Mouse (Mus musculus): ENCODE measurements around the gene Kansl1.

The Kansl1 gene

DNA sequence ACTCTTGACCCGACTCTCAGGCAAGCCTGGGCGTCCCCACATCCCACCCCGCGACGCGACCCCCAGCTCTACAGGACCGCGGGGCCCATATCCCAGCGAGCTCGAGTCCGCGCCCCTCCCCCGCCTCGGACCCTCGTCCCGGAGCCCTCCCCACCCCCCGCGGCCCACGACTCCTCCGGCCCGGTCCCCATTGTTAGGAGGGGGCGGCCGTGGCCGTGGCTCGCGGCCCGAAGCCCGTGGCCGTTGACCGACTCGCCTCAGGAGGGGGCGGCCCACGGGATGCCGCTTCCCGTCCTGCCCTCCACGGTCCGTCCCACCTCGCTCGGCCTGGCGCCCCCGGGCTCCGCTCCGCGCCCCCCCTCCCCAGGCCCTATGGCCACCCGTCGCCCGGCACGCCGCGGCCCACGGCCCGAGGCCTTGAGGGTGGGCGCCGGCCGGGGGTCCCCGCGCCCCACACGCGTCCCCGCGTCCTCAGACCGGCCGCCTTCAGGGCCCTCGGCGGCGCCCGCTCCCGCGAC lies at the start of gene Kansl1:
Gene Kansl1, minus strand, starts transcription at position 111 of the 518 bp plus-strand sequence.
- peak; percentile 58 for DNase-seq

DNA sequence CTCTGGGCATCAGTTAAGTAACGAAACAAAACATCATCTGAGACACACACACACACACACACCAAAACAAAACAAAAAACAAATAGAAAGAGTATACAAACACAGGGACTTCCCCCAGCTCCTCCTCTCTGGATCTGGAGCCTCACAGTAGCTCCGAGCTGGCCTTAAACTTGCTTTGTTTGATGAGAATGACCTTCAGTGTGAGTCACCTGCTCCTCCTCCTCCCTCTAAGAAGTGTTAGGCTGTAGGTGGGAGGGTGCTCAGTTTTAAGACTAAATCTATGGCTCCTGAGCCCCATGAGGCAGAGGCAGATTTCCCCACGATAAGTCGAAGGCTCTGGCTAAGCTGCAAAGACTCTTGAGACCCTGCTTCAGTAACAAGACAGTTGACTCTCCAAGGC lies 43.8 kb upstream of the Kansl1 start:
- no peak for DNase-seq

DNA sequence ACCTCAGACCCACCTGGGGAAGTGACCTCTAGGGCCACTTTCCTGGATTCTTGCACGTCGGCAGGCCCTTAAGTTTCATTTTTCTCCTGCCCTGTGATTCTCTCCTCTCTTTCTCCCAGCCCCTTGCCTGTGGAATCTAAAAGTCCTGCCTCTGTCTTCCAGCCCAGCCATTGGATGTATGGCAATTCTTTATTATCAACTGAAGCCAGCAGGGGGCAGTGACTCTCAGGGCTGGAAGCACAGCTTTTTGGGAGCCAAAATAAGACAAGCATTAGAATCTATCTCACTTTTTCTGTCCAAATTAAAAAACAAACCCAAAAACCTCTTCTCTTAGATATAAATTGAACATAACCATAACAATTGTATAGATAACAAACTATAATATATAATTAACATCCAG lies 41.9 kb upstream of the Kansl1 start:
- peak; percentile 53 for DNase-seq

DNA sequence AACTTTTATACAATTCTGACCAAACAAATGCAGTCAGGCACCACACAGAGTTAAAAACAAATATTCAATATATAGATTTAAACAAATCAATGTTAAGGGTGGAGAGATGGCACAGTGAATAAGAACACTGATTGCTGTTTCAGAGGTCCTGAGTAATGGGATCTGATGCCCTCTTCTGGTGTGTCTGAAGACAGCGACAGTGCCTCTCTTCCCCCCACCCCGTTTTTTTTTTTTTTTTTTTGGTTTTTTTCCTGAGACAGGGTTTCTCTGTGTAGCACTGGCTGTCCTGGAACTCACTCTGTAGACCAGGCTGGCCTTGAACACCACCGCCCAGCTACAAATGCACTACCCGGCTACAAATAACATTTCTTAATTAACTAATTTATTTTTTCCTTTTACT lies 39.8 kb upstream of the Kansl1 start:
- no peak for DNase-seq

DNA sequence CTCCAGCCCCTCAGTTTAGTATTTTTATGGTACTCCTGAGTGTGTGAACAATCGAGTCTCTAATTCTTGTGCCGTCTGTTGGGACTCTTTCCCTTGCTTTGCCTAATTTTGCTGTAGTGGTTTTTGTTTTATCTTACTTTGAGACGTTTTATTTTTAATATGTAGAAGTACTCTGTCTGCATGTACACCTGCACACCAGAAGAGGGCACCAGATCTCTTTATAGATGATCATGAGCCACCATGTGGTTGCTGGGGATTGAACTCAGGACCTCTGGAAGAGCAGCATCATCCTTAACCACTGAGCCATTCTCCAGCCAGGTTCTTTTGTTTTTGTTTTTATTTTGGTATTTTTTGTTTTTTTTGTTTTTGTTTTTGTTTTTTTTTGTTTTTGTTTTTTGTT lies 19.6 kb upstream of the Kansl1 start:
- DNase-seq = no peak

DNA sequence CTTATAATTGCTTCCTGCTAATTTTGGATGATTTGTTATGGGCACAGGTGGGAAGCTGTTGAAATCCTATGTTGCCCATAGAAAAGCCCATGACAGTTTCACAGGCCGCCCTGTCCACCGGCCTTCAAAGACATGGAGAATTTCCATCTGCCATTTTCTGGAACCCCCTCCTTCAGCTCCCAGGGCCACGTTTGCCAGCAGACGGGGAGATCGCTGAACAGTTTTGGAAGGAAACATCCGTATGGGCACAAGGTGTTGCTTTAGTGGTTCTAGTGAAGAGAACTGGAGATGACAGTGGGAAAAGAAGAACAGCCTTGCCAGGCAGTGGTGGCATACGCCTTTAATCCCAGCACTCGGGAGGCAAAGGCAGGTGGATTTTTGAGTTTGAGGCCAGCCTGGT lies 13.3 kb upstream of the Kansl1 start:
- DNase-seq = no peak

DNA sequence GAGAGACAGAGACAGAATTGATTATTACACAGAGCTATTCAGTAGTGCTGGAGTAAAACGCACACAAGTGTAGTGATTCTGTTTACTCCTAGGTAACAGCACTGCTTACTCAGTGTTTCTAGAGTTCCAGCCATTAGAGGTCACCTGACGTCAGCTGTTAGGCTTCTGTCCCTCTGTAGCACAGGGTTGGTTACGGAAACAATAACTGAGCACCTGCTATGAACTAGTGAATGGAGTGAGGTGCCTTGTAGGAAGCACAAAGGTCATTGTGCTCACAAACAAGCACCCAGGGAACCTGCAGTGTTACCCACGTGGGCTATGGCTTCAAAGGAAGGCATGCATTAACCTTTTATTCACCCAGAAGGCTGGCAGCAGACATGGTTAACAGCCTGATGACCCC lies 10.8 kb upstream of the Kansl1 start:
- DNase-seq = no peak

DNA sequence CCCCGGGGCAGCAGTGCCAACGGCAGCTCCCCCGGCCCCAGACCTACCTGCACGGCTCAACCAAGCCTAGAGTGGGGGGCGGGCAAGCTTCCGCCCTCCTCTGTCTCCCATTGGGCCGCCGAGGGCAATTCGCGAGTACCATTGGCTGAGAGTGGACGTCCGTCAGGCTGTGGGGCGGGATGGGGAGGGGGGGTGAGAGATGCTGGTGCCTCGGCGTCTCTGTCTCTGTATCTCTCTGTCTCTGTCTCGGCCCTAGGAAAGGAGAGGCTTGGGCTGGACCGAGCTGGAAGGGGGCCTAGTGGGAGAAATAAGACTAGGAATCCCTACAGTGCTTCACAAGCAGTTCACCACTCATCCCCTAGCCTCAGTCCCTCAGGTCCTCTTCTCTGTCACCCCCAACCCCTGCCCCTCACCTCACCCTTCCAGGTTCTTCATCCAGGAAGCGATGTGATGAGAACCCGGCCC lies 742 bp upstream of the Kansl1 start:
- DNase-seq = peak; percentile 93

DNA sequence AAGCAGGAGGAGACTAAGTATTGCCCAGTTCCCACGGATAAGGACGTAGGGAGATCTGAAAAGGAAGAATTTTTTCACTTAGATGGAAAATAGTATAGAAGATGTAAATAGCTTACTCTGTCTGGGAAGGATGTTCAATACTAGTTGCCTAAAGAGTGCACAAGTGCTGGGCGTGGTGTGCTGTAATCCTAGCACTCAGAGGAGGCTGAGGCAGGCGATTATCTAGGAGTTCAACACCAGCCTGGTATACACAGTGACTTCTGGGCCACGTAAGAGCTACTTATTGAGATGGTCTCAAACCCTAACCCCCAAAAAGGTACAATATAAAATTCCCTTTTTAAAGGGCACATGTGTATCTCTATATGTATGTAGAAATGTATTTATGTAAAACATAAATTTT lies 963 bp downstream of the Kansl1 start:
- DNase-seq = no peak

DNA sequence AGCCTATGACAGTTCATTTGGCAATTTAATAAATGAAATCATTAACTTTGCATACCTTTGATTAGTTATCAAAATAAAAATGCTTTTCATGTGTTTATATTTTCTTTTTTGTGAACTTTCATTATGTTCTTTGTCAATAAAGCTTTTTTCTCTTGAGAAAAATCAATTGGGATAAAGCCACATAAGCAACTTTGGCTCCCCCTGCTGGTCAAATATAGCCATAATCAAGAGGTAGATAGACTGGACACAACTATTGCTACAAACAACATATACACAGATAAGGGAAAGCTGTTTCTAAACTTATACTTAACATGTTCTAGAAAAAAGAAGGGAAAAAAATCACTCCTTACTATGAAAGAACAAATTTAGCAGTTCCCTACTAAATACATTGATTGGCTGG lies 7.1 kb downstream of the Kansl1 start:
- peak; percentile 65 for DNase-seq

DNA sequence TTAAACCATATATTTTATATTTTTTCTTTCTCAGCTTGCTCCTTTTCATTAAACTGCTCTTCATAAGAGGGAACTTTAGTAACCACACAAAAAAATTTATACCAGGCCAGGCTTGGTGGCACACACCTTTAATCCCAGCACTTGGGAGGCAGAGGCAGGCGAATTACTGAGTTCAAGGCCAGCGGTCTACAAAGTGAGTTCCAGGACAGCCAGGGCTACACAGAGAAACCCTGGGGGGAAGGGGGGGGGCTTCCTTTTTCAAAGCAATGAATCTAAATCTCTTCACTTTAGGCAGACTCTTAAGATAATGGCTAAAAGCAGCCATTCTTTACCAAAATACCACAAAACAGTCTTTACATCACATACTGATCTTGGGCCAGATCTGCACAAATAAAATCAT lies 9.0 kb downstream of the Kansl1 start:
- no peak for DNase-seq

DNA sequence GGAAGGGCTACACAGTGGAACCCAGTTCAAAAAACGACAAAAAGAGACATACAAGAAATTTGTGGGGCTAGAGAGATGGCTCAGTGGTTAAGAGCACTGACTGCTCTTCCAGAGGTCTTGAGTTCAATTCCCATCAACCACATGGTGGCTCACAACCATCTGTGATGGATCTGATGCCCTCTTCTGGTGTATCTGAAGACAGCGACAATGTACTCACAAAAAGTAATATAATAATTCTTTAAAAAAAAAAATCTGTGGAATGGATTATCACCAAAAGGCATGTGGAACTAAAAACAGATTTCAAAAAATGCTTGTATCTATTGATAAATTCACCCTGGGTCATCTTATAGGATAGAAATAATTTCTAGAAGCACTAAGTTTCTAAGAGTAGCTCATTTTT lies 10.2 kb downstream of the Kansl1 start:
- DNase-seq = no peak

DNA sequence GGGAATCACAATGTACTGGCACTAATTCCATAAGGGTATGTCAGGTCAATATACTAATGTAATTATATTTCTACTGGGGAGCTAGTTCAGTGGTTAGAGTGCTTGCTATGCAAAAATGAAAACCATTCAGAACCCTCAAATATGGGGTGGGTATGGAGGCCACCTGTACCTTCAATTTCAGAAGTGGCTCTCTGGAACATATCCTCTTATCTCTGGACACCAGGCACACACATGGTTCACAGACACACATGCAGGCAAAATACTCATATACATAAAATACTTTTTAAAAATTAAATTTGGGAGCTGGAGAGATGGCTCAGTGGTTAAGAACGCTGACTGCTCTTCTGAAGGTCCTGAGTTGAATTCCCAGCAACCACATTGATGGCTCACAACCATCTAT lies 16.0 kb downstream of the Kansl1 start:
- DNase-seq = no peak

DNA sequence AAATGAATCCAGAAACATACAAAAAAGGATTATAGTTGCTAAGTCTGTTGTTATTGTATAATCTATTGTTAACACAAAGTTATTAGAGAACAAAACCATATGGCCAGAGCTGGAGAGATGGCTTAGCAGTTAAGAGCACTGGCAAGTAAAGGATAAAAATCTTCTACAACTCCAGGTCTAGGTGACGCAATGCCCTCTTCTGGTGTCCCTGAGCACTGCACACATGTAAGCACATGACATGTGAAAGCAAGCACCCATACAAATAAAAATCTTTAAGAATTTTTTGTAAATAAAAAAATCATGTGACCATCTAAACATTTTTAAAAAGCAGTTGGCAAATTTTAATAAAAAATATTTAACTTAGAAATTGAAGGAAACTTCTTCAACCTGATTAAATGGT lies 17.4 kb downstream of the Kansl1 start:
- DNase-seq = peak; percentile 65

DNA sequence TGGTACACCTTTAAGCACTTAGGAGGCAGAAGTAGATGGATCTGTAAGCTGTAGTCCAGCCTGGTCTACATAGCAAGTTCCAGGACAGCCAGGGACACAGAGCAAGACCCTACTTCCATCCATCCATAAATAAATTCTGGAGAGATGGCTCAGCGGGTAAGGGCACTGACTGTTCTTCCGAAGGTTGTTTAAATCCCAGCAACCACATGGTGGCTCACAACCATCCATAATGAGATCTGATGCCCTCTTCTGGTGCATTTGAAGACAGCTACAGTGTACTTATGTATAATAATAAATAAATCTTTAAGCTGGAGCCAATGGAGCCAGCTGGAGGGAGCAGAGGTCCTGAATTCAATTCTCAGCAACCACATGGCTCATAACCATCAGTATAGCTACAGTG lies 20.2 kb downstream of the Kansl1 start:
- peak; percentile 14 for DNase-seq

DNA sequence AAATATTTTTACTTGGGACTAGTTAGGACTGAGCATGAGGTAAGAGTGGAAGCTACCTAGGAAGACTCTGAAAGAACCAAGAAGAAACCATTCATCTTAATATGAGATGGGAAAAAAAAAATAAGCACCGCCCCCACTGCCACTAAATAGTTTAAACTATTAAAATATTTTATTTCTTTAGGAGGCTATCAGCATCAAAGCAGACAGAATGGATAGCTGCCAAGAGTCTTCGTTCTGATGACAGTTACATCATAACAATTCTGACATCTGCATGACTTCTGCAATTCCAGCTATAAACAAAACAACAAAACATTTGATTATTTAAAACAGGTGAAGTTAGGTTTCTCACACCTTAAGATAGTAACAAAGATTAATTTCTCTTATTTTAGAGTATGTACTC lies 23.1 kb downstream of the Kansl1 start:
- DNase-seq = no peak

DNA sequence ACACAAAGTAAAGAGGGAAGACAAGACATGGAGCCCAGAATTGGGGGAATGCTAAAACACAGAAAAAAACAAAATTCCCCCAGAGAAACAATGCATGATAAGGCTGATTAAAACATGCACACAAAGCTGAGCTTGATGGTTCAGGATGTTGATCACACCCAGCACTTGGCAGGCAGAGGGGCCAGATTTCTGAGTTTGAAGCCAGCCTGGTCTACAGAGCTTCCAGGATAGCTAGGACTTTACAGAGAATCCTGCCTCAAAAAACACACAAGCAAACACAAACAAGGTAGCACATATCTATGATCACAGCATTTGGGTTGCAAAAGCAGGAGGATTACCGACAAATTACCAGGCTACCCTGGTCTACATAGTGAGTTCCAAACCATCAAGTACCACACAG lies 23.6 kb downstream of the Kansl1 start:
- no peak for DNase-seq

DNA sequence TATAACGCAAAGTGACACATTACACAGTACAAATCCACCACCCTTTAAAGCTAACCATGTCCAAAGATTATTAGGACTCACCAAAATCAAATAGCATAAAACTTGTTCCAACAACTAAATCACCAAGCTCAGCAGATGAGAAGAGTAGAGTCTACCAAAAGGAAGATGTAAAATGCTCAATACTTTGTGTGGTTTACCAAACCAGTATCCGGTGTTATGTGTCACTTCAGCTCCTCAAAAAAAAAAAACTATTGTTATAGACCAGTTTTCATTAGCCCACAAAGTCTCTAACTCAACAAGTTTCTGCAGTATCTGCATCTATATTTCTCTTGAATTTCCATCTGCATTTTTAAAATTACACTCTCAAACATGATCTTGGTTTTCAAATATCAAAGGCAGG lies 25.3 kb downstream of the Kansl1 start:
- no peak for DNase-seq

DNA sequence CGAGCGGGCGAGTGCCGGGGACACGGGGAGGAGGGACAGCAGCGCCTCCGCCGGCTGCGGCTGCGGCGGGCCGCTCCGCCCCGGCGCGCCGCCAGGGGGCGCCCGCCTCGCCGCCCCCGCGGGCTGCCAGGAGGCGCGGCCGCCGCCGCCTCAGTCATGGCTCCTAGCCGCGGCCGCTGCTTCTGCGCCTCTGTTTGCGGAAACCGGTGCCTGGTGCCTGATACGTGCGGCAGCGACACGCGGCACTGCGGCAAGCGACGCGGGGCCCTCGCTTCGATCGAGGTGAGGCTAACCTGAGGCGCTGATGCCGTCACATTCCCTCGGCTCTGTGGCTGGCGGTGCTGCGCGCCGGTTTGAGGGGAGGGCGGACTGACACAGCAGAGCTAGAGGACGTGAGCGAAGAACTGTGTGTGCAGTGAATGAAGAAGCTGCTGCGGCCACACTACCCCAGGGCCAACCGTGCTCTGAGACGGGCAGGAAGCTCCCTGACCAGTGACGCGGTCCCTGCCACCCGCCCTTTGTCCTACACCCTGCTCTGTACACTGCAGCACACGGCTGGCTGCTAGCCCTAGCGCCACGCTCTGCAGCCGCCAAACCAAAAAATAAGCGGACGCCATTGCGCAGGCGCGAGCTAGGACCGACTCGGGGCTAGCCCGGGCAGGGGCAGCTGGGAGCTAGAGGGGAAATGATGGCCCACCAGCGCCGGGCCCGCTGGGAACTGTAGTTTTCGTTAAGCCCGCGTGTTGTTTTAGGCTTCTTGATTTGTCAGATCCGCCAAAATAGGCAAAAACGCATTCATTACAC lies 26.1 kb downstream of the Kansl1 start:
- DNase-seq = peak; percentile 95

DNA sequence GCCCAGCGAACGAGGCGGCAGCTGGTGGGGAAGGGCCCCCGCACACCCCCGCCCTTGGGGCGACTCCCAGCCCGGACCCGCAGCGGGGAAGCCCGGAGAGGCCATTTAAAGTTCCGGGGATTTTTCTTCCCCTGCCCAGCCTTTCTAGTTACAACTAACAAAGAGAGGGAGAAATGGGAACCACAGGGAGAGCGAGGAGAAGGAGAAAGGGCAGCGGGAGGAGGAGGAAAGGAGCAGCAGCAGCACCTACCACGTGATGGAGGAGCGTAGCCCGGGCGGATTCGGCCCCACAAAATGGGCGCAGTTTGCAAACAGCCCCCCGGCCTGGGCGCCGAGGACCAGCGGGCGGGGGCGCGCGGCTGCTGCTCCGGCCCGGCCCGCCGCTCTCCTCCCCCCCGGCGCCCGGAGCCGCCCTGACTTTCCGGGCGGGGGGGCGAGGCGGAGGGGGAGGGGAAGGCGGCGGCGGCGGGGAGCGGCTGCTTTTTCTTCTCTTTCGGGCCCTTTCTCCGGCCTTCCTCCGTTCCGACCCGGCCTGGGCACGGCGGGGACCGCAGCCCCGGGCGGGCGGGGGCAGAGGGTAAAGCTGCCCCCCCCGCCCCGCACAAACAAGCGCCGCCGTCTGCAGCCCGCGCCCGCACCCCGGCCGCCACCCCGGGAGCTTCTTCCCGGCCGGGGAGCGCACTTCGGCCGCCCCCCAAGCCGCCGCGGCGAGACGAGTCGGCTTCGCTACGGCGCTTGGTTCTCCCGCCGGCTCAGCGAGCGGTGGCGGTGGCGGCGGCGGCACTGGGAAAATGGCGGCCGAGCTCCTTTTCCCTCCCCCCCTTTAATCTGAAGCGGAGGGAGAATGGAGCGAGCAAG lies 27.0 kb downstream of the Kansl1 start:
- peak; percentile 77 for DNase-seq

DNA sequence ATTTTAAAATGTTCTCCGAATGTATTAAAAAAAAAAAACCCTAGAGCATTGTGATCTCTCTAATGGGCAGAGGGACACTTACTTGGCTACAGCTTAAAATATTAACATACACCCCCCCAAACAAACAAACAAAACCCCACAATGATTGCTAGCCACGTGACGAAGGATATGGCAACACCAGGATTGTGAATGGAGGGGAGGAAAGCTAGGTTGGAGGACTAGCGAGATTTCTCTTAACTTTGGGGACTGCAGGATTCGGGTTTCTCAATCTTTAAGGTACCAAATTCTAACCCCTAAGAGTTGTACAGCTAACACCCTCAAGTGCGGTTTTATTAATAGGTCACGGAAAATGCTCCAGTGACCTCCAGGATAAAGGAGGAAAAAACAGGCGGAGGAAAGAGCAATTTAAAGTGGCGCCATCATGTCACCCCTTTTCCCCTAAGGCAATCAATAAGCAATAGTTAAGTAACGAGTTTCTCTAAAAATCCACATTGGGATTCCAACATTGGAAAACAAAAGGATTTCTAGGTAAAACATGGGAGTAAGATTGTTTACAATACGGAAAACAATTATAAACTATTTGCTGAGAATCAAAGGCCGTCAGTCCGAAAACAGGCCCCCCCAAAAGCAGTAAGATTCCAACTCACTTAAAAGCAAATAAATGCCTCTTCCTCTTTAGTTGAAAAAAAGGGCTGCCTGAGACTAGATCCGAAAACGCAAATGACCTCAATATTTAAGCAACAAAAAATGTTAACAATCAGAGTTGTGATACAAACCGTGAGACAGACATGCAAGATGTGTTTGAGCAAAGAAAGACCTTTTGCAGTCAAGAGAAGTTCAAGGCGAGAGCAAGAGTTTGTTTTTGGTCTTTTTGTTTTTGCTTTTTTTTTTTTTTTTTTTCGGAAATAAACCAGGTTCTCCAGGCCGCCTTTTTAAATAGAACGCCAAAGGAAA lies 27.9 kb downstream of the Kansl1 start:
- no peak for DNase-seq

DNA sequence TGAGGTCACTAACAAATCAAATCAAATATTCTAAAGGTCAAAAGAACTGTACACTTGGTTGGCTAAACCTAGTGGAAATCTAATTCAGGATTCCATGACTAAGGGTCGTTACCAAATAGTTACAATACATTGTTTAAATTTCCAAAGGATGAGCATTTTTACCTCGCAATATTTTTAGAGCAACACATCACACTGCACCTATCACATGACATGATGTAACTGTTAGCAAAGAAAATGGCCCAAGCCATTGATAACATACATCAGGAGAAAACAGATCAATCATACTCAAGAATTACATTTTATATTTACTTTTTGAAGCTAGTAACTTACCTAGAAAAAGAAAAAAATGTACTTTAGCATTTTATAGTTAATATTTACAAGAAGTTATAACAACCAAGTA lies 29.0 kb downstream of the Kansl1 start:
- no peak for DNase-seq

DNA sequence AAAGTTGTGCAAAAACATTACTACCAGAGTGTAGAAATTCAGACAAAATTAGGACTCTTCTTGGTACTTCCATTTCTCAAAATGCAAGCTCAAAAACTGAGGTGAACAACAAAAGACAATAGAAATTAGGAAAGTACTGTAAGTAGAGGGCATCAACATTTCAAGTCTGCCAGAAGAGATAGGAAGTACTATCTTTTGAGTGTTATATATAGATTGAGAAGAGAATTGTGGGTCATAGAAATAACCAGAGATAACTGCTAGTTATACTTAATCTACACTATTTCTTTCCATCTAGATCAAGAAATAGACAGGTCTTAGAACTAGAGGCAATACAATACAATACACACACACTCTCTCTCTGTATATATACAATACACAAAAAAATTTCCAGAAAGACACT lies 30.2 kb downstream of the Kansl1 start:
- DNase-seq = no peak

All from thymus, postnatal 4 days (tissue).